Mouse (Mus musculus) left cerebral cortex, postnatal 36 days (tissue): ENCODE data around the gene S1pr3. TPM values are rescaled to one million over a fixed set of nuclear protein-coding genes. Genes with fewer than 3 reads are reported as not detected.

ENCODE experiments used
- DNase-seq, 2 experiments: peaks; one replicate each; pipeline ENCODE4 v3.0.0; 2021 to 2022; ENCODE audit warnings: low spot score in 2 of 2, mixed read lengths in 1 of 2
- intact Hi-C: fragments of 180-260 bp; cut with DNase I; formaldehyde crosslinking; loops from one replicate; pipeline ENCODE4 v1.15.1; 2025
- total RNA-seq, 2 experiments: library from RNA; stranded (reverse); gene quantifications; 2 replicates each; pipeline ENCODE4 v1.2.3; 2021

The S1pr3 gene
- 1 to 10 TPM; 6.3 to 7.2 TPM for total RNA-seq

DNA sequence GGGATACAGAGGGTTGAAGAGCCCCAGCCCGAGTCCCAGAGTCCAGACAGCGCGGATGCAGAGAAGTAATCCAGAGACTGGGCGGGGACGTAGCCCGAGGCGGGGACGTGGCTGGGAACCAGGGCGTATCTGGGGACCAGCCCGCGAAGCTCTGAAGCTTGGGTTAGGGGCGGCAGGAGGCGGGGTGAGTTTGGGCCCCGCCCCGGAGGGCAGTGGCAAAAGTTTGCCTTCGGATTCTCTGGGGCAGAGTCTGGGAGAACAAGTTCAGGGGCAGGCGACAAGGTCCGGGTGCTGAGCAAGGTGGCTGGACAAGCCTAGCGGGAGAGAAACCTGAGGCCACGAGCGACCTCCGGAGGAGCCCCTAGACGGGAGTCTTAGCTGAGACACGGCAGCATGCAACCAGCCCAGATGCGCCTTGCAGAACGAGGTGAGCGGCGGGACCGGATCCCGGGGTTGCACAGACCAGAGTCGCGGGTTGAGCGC, at the start of gene S1pr3:
Gene S1pr3 (plus strand): TSS at position 121 of the 483 bp plus-strand sequence.
- intact Hi-C loops, result loop anchor here (5.0 kb wide), 1 partner anchor 121 kb away; no protein-coding TSS in a partner anchor

DNA sequence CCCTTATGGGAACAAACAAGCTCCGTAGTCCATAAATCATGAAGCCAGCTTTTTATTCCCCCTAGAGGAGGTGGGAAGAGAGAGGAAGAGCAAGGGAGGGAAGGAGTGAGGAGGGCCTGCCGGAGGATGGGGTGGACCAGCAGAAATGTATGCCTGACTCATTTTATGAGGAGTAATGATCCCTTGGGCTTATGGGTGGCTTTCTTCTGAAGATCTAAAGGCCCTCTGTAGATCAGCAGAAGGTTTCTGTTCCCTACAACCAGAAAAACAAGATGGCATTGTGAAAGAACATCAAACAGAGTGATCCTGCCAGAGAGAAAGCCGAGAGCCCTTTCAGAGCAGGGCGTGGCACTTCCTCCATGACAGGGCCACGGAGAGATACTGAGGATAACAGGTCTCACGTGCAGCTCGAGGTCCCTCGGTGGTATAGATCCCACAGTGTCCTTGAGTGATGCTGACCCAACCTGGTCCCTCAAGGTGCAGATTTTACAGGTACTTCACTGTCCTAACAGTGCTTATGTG, 47.9 kb upstream of the S1pr3 start:
- no peak for DNase-seq
- intact Hi-C loops, result no loop called here

More for the DNA sequence above, at the start of gene S1pr3:
- DNase-seq, result no peak

GRCm38 (mm10) chr13:51363390-51363789, 45.0 kb upstream of the S1pr3 start:
- DNase-seq, result no peak
- intact Hi-C loops, result no loop called here

DNA sequence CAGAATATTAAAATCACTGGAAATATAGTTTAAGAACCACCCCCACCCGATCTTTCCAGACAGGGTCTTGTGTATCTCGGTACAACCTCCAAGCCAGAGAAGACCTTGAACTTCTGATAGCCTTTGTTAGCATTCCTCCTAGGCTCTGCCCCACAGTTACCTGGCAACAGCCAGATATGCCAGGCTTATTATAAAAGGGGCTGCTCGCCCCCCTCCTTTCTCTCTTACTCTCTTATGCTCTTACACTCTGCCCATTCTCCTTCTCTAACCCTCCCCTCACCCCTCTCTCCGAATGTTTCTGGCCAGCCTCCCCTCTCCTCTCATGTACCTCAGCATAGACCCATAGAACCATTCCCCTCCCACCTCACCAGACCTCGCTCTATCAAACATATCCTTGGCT, 44.5 kb upstream of the S1pr3 start:
- no peak for DNase-seq
- intact Hi-C loops, result no loop called here

- intact Hi-C loops, result no loop called here
- no peak for DNase-seq
These were observed 43.2 kb upstream of the S1pr3 start for GRCm38 (mm10) chr13:51365191-51365590.

GRCm38 (mm10) chr13:51368346-51368745, 40.1 kb upstream of the S1pr3 start:
- no peak for DNase-seq
- intact Hi-C loops, result no loop called here

DNA sequence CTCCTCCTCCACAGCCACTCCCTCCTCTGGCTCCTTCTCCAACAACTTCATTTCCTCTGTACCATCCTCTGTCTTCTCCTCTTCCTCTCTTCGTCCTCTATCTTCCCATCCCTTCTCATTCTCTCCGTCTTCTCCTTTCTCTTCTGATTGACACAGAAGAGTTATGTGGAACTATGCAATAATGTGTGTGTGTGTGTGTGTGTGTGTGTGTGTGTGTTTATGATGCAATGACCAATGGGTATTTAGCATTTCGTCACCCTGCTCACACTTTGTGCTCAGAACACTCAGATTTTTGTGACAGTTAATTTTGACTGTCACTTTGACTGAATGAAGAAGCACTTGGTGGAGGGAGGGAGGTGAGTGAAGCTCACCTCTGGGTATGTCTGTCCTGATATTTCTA, 39.1 kb upstream of the S1pr3 start:
- intact Hi-C loops, result no loop called here
- no peak for DNase-seq

GRCm38 (mm10) chr13:51373086-51373485, 35.4 kb upstream of the S1pr3 start:
- DNase-seq, result no peak
- intact Hi-C loops, result no loop called here

DNA sequence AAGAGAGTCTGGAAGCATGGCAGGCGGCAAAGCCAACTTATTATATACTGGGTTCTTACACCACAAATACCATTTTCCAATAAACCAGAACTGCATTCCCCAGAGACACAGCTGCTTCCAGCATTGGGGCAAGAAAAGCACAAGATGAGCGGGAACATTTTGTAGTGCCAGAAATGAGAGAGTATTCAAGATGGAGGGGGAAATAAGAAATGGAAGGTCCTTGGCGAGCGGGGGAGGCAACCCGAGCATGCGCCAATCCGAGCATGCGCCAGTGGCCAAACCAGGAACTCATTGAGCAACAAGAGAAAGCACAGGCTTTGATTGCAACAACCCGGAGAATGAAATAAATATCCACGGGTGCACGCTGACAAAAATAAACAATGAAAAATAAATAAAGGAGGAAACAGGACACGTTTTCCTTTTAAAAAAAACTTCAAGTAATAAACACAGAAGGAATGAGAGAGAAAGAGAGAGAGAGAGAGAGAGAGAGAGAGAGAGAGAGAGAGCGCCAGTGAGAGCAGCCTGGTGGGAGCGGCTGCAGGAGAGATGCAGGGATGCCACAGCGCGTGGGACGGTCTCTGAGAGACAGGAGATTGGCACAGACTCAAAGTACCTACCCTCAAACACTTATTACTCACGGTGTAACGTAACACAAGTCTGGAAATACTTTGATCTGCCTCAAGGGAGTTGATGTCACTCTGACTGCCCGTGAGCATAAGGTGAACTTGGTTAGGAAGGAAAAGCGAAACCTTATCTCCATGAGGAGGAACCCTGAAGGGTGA, 34.2 kb upstream of the S1pr3 start:
- peak; percentile 18 to 30 for DNase-seq
- intact Hi-C loops, result no loop called here

- intact Hi-C loops, result no loop called here
- DNase-seq, result no peak
These were observed 30.3 kb upstream of the S1pr3 start for GRCm38 (mm10) chr13:51378126-51378525.

GRCm38 (mm10) chr13:51379596-51379995, 28.8 kb upstream of the S1pr3 start:
- DNase-seq, result no peak
- intact Hi-C loops, result no loop called here

DNA sequence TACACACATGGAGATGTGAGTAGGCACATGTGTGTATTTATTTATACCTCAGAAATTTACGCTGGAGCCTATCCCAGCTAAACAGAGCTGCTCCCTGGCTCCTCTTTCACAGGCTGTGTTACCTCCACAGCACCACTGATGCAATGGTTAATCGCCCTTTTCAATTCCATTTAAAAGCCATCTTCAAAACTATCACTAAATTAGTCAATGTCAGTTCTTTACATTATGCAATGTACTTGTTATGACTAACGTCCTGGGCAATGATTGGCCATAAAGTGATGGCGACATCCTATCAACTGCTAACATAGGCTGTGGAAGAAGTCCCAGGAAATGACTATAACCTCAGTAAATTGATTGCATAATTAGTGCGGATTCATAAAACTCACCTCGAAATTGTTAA, 26.9 kb upstream of the S1pr3 start:
- no peak for DNase-seq
- intact Hi-C loops, result no loop called here

GRCm38 (mm10) chr13:51384899-51385298, 23.5 kb upstream of the S1pr3 start:
- no peak for DNase-seq

GRCm38 (mm10) chr13:51387908-51388307, 20.5 kb upstream of the S1pr3 start:
- DNase-seq, result no peak
- intact Hi-C loops, result no loop called here

More at GRCm38 (mm10) chr13:51384899-51385298, 23.5 kb upstream of the S1pr3 start:
- intact Hi-C loops, result no loop called here

GRCm38 (mm10) chr13:51390398-51390797, 18.0 kb upstream of the S1pr3 start:
- DNase-seq, result no peak
- intact Hi-C loops, result no loop called here

GRCm38 (mm10) chr13:51391359-51391916, 17.0 kb upstream of the S1pr3 start:
- intact Hi-C loops, result no loop called here
- DNase-seq, result no peak

DNA sequence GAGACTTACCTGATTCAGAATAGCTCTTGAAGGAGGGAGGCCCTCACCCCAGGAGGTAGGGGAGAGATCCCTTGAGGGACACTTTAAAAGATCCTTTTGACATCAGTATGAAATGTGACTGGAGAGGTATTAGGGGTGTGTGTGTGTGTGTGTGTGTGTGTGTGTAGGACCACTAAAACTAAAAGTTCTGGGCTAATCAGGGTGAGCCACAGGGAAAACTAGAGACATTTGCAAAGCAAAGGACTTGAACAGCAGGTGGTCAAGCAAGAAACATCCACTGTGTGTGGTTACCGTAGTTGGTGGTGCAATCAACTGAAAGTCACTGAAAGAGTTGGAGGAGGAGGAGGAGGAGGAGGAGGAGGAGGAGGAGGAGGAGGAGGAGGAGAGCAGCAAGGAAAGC, 16.2 kb upstream of the S1pr3 start:
- intact Hi-C loops, result no loop called here
- no peak for DNase-seq

GRCm38 (mm10) chr13:51397861-51398260, 10.6 kb upstream of the S1pr3 start:
- intact Hi-C loops, result no loop called here
- DNase-seq, result no peak

- intact Hi-C loops, result no loop called here
- DNase-seq, result no peak
These were observed 8.9 kb upstream of the S1pr3 start for GRCm38 (mm10) chr13:51399562-51399961.

DNA sequence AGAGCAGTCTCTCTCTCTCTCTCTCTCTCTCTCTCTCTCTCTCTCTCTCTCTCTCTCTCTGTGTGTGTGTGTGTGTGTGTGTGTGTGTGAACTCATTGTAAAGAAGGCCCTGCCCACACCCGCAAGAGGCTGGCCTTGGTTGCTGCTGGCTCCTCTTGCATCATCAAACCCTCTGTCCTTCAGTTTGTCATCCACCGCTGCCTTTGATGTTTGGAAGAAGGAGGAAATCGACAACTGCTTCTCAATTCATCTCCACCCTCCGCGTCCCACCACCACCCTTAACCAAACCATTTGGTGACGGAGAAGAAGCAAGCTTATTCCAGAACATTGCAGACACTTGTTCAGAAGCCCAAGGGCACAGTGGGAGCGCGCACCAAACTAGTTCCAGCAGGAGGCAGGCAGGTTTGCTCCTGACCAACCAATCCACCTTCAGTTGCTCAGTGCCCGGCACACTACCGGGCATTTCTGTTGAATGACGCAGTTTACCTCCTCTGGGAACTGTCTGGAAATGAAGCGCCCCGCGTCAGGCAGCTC, 8.2 kb upstream of the S1pr3 start:
- intact Hi-C loops, result no loop called here
- peak in 1 of 2 experiments; percentile 30 for DNase-seq
